Mouse (Mus musculus): ENCODE data around the gene Kif1c.

GRCm38 (mm10) chr11:70731178-70731577 lies 30.8 kb downstream of the Kif1c start:
- no peak for TF ChIP-seq CTCF (IDR thresholded peaks at IDR 0.05; ENCODE audit: control insufficient read depth, insufficient read depth, low read length)
- no peak for TF ChIP-seq POLR2A (IDR thresholded peaks at IDR 0.05; ENCODE audit: borderline replicate concordance, control insufficient read depth, low read depth, low read length)
